Mouse (Mus musculus): ENCODE data around the gene Abca9. TPM values are rescaled to one million over a fixed set of nuclear protein-coding genes. Genes with fewer than 3 reads are reported as not detected.

Gene Abca9
- polyA plus RNA-seq (2015; fragmentation: Nextera tagmentation; extraction: Ambion mirVana): 0.94 and 0.99 TPM in 2 replicates

GRCm38 (mm10) chr11:110167459-110168251 lies at the start of gene Abca9:
Gene Abca9 (minus strand): TSS chr11:110168196.
- Histone ChIP-seq H3K4me3 (replicated peaks; ENCODE audit: low read depth, low read length) (no peak within 1 kb of the TSS), H3K27me3 (ENCODE audit: insufficient read depth, low read length) (no peaks in the 10 kb centered on the region), H3K9me3 (replicated peaks; ENCODE audit: low read length) (no peaks in the 10 kb centered on the region), H3K4me1 (replicated peaks; ENCODE audit: insufficient read depth, low read length) (no peaks in the 10 kb centered on the region), H3K36me3 (ENCODE audit: insufficient read depth, low read length) (no peaks in the 10 kb centered on the region), H3K9ac (ENCODE audit: low read depth, low read length) (no peak within 1 kb of the TSS), H3K4me2 (ENCODE audit: low read length) (peak within 1 kb of the TSS; percentile 15; the same call in 1 of the 2 replicates), H3K27ac (peak within 1 kb of the TSS; percentile 44)
- ATAC-seq (replicated peaks; ENCODE audit: low FRiP score, low read depth): no peak
- 50% methylated on average over 12 of the region's 12 CpGs for WGBS
- DNase-seq (ENCODE audit: low spot score): peak; percentile 40
- no peak for TF ChIP-seq CTCF (IDR thresholded peaks at IDR 0.05; ENCODE audit: low read depth)

- no peaks in the 10 kb centered on the region for H3K27me3 ChIP-seq (ENCODE audit: insufficient read depth, low read length)
- no peak overlapping the region for H3K9ac ChIP-seq (ENCODE audit: low read depth, low read length)
- H3K4me3 ChIP-seq (replicated peaks; ENCODE audit: low read depth, low read length): no peak overlapping the region
- no peaks in the 10 kb centered on the region for H3K4me1 ChIP-seq (replicated peaks; ENCODE audit: insufficient read depth, low read length)
- H3K4me2 ChIP-seq (ENCODE audit: low read length): no peak overlapping the region
- no peak for DNase-seq (ENCODE audit: low spot score)
- no peak overlapping the region for H3K27ac ChIP-seq
- H3K9me3 ChIP-seq (replicated peaks; ENCODE audit: low read length): no peaks in the 10 kb centered on the region
- no peaks in the 10 kb centered on the region for H3K36me3 ChIP-seq (ENCODE audit: insufficient read depth, low read length)
- ATAC-seq (replicated peaks; ENCODE audit: low FRiP score, low read depth): no peak
- TF ChIP-seq CTCF (IDR thresholded peaks at IDR 0.05; ENCODE audit: low read depth): no peak
Measured at GRCm38 (mm10) chr11:110217118-110217517, 49.1 kb upstream of the Abca9 start.

GRCm38 (mm10) chr11:110203930-110204329 lies 35.9 kb upstream of the Abca9 start:
- 79% methylated on average over 5 of the region's 5 CpGs for whole genome bisulfite sequencing
- H3K27ac ChIP-seq: no peak overlapping the region
- no peaks in the 10 kb centered on the region for H3K4me1 ChIP-seq (replicated peaks; ENCODE audit: insufficient read depth, low read length)
- H3K4me2 ChIP-seq (ENCODE audit: low read length): no peak overlapping the region
- no peaks in the 10 kb centered on the region for H3K36me3 ChIP-seq (ENCODE audit: insufficient read depth, low read length)
- no peak for TF ChIP-seq CTCF (IDR thresholded peaks at IDR 0.05; ENCODE audit: low read depth)
- no peak for DNase-seq (ENCODE audit: low spot score)
- no peak for ATAC-seq (replicated peaks; ENCODE audit: low FRiP score, low read depth)
- no peak overlapping the region for H3K4me3 ChIP-seq (replicated peaks; ENCODE audit: low read depth, low read length)
- no peak overlapping the region for H3K9ac ChIP-seq (ENCODE audit: low read depth, low read length)
- no peaks in the 10 kb centered on the region for H3K9me3 ChIP-seq (replicated peaks; ENCODE audit: low read length)
- no peaks in the 10 kb centered on the region for H3K27me3 ChIP-seq (ENCODE audit: insufficient read depth, low read length)

- no peak overlapping the region for H3K4me2 ChIP-seq (ENCODE audit: low read length)
- H3K27me3 ChIP-seq (ENCODE audit: insufficient read depth, low read length): no peaks in the 10 kb centered on the region
- H3K36me3 ChIP-seq (ENCODE audit: insufficient read depth, low read length): no peaks in the 10 kb centered on the region
- TF ChIP-seq CTCF (IDR thresholded peaks at IDR 0.05; ENCODE audit: low read depth): no peak
- no peaks in the 10 kb centered on the region for H3K9me3 ChIP-seq (replicated peaks; ENCODE audit: low read length)
- no peak overlapping the region for H3K9ac ChIP-seq (ENCODE audit: low read depth, low read length)
- H3K4me3 ChIP-seq (replicated peaks; ENCODE audit: low read depth, low read length): no peak overlapping the region
- 70% methylated on average over 3 of the region's 3 CpGs for WGBS
- DNase-seq (ENCODE audit: low spot score) (no peak), ATAC-seq (replicated peaks; ENCODE audit: low FRiP score, low read depth) (no peak)
- no peak overlapping the region for H3K27ac ChIP-seq
- H3K4me1 ChIP-seq (replicated peaks; ENCODE audit: insufficient read depth, low read length): no peaks in the 10 kb centered on the region
Measured at GRCm38 (mm10) chr11:110198882-110199281, 30.9 kb upstream of the Abca9 start.

- H3K9me3 ChIP-seq (replicated peaks; ENCODE audit: low read length): no peaks in the 10 kb centered on the region
- H3K27me3 ChIP-seq (ENCODE audit: insufficient read depth, low read length): no peaks in the 10 kb centered on the region
- H3K4me1 ChIP-seq (replicated peaks; ENCODE audit: insufficient read depth, low read length): no peaks in the 10 kb centered on the region
- ATAC-seq (replicated peaks; ENCODE audit: low FRiP score, low read depth) (no peak), DNase-seq (ENCODE audit: low spot score) (no peak)
- WGBS: 82% methylated on average over 8 of the region's 8 CpGs
- H3K36me3 ChIP-seq (ENCODE audit: insufficient read depth, low read length): no peaks in the 10 kb centered on the region
- no peak overlapping the region for H3K9ac ChIP-seq (ENCODE audit: low read depth, low read length)
- H3K4me2 ChIP-seq (ENCODE audit: low read length): no peak overlapping the region
- no peak overlapping the region for H3K4me3 ChIP-seq (replicated peaks; ENCODE audit: low read depth, low read length)
- TF ChIP-seq CTCF (IDR thresholded peaks at IDR 0.05; ENCODE audit: low read depth): no peak
- no peak overlapping the region for H3K27ac ChIP-seq
Measured at GRCm38 (mm10) chr11:110196561-110197306, 28.7 kb upstream of the Abca9 start.

- no peak for TF ChIP-seq CTCF (IDR thresholded peaks at IDR 0.05; ENCODE audit: low read depth)
Measured at GRCm38 (mm10) chr11:110195310-110195709, 27.3 kb upstream of the Abca9 start.

More at GRCm38 (mm10) chr11:110195310-110195709, 27.3 kb upstream of the Abca9 start:
- H3K9ac ChIP-seq (ENCODE audit: low read depth, low read length): no peak overlapping the region
- DNase-seq (ENCODE audit: low spot score): no peak
- WGBS: 91% methylated on average over 4 of the region's 4 CpGs
- no peaks in the 10 kb centered on the region for H3K36me3 ChIP-seq (ENCODE audit: insufficient read depth, low read length)
- no peak for ATAC-seq (replicated peaks; ENCODE audit: low FRiP score, low read depth)
- H3K9me3 ChIP-seq (replicated peaks; ENCODE audit: low read length): no peaks in the 10 kb centered on the region
- no peak overlapping the region for H3K4me2 ChIP-seq (ENCODE audit: low read length)
- no peak overlapping the region for H3K4me3 ChIP-seq (replicated peaks; ENCODE audit: low read depth, low read length)
- H3K4me1 ChIP-seq (replicated peaks; ENCODE audit: insufficient read depth, low read length): no peaks in the 10 kb centered on the region
- no peaks in the 10 kb centered on the region for H3K27me3 ChIP-seq (ENCODE audit: insufficient read depth, low read length)
- no peak overlapping the region for H3K27ac ChIP-seq

All from kidney, postnatal 0 days (tissue).